Mouse (Mus musculus) layer of hippocampus, postnatal 10 days (tissue): Measurements from ENCODE around the gene Ttll5. TPM values are rescaled to one million over a fixed set of nuclear protein-coding genes. Genes with fewer than 3 reads are reported as not detected.

Experiments
- DNase-seq, 2 experiments: peaks; one replicate each; pipeline ENCODE4 v3.0.0; 2021; ENCODE audit warnings: low spot score in 2 of 2
- total RNA-seq, 2 experiments: library from RNA; stranded (reverse); gene quantifications; 2 replicates each; pipeline ENCODE4 v1.2.3; 2021

Ttll5 gene
- total RNA-seq, 2 experiments from 2014 or later: 40.3 to 41.3 TPM

- DNase-seq: no peak
These were observed 266.3 kb downstream of the Ttll5 start for GRCm38 (mm10) chr12:86090764-86091163.

- DNase-seq: no peak
These were observed 267.2 kb downstream of the Ttll5 start for GRCm38 (mm10) chr12:86091601-86092132.

DNA sequence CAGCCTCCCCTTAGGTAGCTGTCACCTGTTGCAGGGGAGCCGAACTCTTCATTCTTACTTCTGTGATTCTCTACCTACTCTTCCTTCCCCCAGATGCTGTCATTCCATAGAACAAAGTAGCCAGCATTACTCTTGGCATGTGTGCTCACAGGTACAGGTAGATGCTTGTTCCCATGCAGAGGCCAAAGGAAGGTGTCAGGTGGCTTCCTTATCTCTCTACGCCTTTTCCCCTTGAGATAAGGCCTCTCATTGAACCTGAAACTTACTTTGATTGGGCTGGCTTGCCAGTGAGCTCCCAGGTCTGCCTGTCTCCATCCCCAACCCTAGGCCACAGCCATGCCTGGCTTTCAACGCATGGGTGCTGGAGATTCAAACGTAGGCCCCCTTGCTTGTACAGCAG, 269.6 kb downstream of the Ttll5 start:
- DNase-seq: no peak

DNA sequence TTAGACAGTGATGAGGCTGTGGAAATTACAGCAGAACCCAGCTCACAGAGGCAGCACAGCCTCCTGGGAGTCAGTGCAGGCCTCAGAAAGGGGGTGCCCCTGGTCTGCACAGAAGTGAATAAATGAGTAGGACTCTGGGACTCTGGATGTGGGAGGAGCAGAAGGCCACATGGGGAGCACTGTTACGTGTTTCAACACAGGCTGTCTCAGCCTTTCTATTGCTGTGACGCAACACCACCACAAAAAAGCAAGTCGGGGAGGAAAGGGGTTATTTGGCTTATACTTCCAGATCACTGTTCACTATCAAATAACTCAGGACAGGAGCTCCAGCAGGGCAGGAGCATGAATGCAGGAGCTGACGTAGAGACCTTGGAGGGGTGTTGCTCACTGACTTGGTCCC, 271.3 kb downstream of the Ttll5 start:
- no peak for DNase-seq

DNA sequence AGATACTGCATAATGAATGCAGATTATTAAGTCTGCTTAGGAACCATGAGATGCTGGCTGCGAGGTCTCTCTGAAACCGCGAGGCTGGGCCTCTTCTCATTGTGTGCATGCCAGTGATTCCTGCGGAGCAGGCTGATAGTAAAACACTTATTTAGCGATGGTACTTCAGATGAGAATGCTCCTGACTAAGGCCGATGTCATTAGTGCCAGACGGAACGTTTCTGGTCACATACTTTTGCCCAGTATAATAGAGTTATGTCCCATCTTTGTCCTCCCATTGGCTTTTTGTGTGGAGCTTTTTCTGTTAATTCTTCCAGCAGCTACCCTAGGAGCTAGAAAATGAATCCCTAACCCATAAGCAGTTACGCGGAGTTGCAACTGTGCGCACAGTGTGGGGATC, 273.3 kb downstream of the Ttll5 start:
- DNase-seq: no peak

GRCm38 (mm10) chr12:86100711-86101110, 276.3 kb downstream of the Ttll5 start:
- no peak for DNase-seq

DNA sequence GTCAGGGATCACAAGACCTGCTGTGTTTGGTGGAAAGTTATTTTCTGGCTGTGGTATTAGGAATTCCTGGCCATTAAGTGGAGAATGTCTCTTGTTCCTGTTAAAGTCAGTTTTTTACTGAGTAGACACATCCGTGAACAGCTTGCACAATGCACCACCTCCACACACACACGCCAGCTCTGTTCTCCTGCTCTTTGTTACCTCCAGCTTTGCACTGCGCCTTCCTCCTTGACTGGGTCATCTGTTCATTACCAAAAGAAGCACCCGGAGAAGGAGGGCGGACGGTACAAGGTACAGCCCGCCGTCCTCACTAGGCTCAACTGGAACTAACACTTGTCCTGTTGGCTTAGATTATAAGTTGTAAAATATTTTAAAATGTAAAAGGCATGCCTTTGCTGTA, 278.2 kb downstream of the Ttll5 start:
- no peak for DNase-seq

- no peak for DNase-seq
These were observed 278.9 kb downstream of the Ttll5 start for GRCm38 (mm10) chr12:86103391-86103790.

DNA sequence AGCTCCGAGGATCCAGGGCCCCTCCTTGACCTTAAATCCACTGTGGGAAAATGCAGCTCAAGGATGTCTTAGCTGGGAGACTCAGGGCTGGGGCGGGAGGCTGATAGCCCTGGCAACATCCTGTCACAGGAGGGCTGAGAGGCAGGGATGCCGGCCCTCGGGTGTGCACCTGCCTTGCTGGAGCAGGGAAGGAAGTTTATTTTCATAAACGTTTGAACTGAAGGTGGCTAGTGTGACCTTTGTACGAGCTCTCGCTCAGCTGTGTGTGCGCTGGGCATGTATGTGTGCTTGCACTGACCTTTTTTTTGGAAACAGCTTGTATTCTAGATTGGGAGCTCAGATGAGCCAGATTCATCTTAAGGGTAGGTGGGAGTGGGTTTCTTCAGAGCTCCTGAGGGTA, 279.4 kb downstream of the Ttll5 start:
- DNase-seq: no peak

- no peak for DNase-seq
These were observed 279.8 kb downstream of the Ttll5 start for GRCm38 (mm10) chr12:86104297-86104696.

DNA sequence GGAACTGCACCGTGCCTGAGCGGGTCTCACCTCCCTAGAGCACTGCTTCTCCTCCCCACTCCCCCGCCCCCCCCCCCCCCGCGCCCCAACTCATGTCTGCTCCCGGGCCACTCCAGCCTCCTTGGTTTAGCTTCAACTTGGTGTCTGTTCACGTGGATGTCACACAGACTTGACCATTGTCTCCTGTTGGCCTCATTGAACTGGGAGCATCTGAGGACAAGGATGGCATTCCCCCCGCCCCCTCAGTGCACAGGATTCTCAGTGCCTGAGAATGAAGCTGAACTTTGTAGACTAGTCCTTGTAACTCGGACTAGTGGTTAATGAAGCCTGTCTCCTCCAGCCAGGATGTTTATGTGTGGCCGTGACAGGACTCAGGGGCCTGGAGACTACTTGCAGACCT, 281.1 kb downstream of the Ttll5 start:
- no peak for DNase-seq

- DNase-seq: no peak
These were observed 281.6 kb downstream of the Ttll5 start for GRCm38 (mm10) chr12:86106086-86106485.

GRCm38 (mm10) chr12:86107645-86108044, 283.2 kb downstream of the Ttll5 start:
- peak in 1 of 2 experiments; percentile 38 for DNase-seq

DNA sequence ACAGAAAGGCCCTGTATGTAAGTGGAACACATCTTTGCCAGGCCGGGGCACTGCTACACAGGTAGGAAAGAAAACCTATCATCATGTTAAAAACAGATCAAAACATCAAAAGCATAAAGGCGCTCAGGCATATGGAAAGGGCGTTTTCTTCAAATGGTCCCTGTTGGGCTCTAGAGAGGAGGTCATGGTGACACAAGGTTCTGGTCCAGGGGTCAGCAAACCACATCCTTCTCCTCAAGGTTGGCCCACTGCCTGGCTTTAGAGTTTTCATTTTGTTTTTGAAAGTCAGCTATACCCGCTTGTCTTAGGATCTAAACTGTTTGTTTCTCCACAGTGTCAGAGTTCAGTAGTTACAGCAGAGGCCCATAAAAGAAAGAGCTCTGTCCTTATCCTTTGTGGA, 285.1 kb downstream of the Ttll5 start:
- DNase-seq: no peak

DNA sequence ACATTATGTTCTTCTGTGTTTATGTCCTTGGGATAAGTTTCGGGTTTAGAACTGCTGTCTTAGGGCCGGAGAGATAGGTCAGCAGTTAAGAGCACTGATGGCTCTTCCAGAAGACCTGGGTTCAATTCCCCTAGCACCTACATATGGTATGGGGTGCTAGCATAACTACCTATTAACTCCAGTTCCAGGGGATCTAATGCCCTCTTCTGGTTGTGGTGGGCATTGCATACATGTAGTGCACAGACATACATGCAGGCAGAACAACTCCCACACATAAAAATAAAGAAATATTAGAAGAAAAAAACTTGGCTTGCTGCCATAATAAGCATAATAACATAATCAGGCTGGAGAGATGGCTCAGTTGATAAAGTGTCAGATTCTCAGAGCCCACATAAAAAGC, 286.2 kb downstream of the Ttll5 start:
- DNase-seq: no peak

Other genes starting within 250 kb of the Ttll5 start
- 10 to 100 TPM; 21.4 to 22.8 TPM for gene Jdp2, start 225.6 kb upstream of the Ttll5 start, total RNA-seq
- gene Batf, start 138.0 kb upstream of the Ttll5 start, total RNA-seq: under 1 TPM in 1 of 2 experiments, not detected in 1; 0.96 TPM
- 1 to 10 TPM; 2.8 to 3.0 TPM for gene Flvcr2, start 78.1 kb upstream of the Ttll5 start, total RNA-seq
- gene Erg28, start 109 bp upstream of the Ttll5 start, total RNA-seq: 10 to 100 TPM; 70.3 to 73.2 TPM